Mouse (Mus musculus) forebrain, embryonic 12.5 days (tissue): Measurements from ENCODE around the gene Lemd2. TPM values are rescaled to one million over a fixed set of nuclear protein-coding genes. Genes with fewer than 3 reads are reported as not detected.

Experiments
- ATAC-seq: fragments of 200-750 bp; cut with Nextera tagmentation; 2 replicates; pipeline ENCODE4 v1.8.0; 2017; ENCODE audit warnings: moderate TSS enrichment; ENCODE audit not compliant: low FRiP score
- H3K27ac ChIP-seq: fragments of 300-500 bp; sonication (generic); 2 replicates; pipeline ENCODE4 v1.5.1; 2016; ENCODE audit warnings: mild to moderate bottlenecking
- H3K27me3 ChIP-seq: fragments of 300-500 bp; sonication (generic); 2 replicates; pipeline ENCODE4 v1.6.1; 2016; ENCODE audit warnings: mild to moderate bottlenecking
- H3K36me3 ChIP-seq: fragments of 300-500 bp; sonication (generic); replicated peaks from 2 replicates; pipeline ENCODE4 v1.6.1; 2016; ENCODE audit warnings: mild to moderate bottlenecking
- H3K4me1 ChIP-seq: fragments of 300-500 bp; sonication (generic); 2 replicates; pipeline ENCODE4 v1.6.1; 2016
- H3K4me2 ChIP-seq: fragments of 300-500 bp; sonication (generic); 2 replicates; pipeline ENCODE4 v1.6.1; 2016; ENCODE audit warnings: mild to moderate bottlenecking, moderate library complexity
- H3K4me3 ChIP-seq: fragments of 300-500 bp; sonication (generic); replicated peaks from 2 replicates; pipeline ENCODE4 v1.5.1; 2016; ENCODE audit warnings: mild to moderate bottlenecking
- H3K9ac ChIP-seq: fragments of 300-500 bp; sonication (generic); 2 replicates; pipeline ENCODE4 v1.6.1; 2016; ENCODE audit warnings: mild to moderate bottlenecking
- H3K9me3 ChIP-seq: fragments of 300-500 bp; sonication (generic); 2 replicates; pipeline ENCODE4 v1.6.1; 2016
- WGBS: fragments of 180-500 bp; shearing (Covaris S2); methylation state at CpG from one replicate; pipeline ENCODE4 v1.1.7; 2016; 5-methylcytosine and 5-hydroxymethylcytosine counted together
- polyA plus RNA-seq: library from polyadenylated mRNA; unstranded; fragments of >200 nt; fragmentation: Nextera tagmentation; extraction: Ambion mirVana; gene quantifications from 2 replicates; pipeline ENCODE4 v1.2.1, GENCODE M21; 2016

The Lemd2 gene
- 30.6 and 30.8 TPM in 2 replicates for polyA plus RNA-seq

GRCm38 (mm10) chr17:27204075-27204909, at the start of gene Lemd2:
TSS of gene Lemd2 (minus strand) at chr17:27204469.
- Histone ChIP-seq H3K36me3 (peaks cover 32% of the 10 kb centered on the region), H3K27me3 (0 out of 2 replicates have a peak, but pooled peaks cover 4% of the 10 kb centered on the region), H3K9ac (peak within 1 kb of the TSS; percentile 98), H3K4me3 (peak within 1 kb of the TSS; percentile 97), H3K27ac (peak within 1 kb of the TSS; percentile 97), H3K9me3 (no peaks in the 10 kb centered on the region), H3K4me2 (peak within 1 kb of the TSS; percentile 80), H3K4me1 (peaks cover 41% of the 10 kb centered on the region)
- WGBS, result 5% methylated on average over 86 of the region's 97 CpGs
- ATAC-seq, result peak; percentile 95

DNA sequence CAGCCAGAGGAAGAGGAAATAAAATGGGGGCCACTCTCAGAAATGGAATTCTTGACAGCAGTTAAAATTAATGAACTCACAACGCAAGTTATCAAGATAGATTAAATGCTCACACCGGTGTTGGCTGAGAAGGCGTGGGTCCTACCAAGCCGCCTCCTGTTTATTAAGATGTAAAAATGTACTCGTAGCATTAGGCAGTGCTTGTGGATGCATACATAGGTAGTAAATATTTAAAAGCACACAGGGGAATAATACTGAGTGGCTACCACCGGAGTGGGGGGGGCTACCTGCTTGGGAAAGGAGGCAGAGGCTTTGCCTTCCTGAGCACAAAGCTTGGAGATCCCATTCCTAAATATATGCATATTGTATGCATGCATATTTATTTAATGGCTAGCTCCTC, 46.9 kb upstream of the Lemd2 start:
- Histone ChIP-seq H3K9me3 (no peaks in the 10 kb centered on the region), H3K9ac (no peak overlapping the region), H3K27ac (no peak overlapping the region), H3K4me1 (peaks cover 8% of the 10 kb centered on the region), H3K36me3 (no peaks in the 10 kb centered on the region), H3K4me3 (no peak overlapping the region), H3K27me3 (no peaks in the 10 kb centered on the region), H3K4me2 (no peak overlapping the region)
- 86% methylated on average over 6 of the region's 6 CpGs for WGBS
- no peak for ATAC-seq

- no peak overlapping the region for H3K4me2 ChIP-seq
- H3K36me3 ChIP-seq, result no peaks in the 10 kb centered on the region
- no peak overlapping the region for H3K4me3 ChIP-seq
- no peak overlapping the region for H3K27ac ChIP-seq
- no peak overlapping the region for H3K9ac ChIP-seq
- H3K27me3 ChIP-seq, result no peaks in the 10 kb centered on the region
- 25% methylated on average over 4 of the region's 4 CpGs for WGBS
- no peak for ATAC-seq
- H3K4me1 ChIP-seq, result peaks cover 8% of the 10 kb centered on the region
- no peaks in the 10 kb centered on the region for H3K9me3 ChIP-seq
Observed at GRCm38 (mm10) chr17:27250461-27250860, 46.2 kb upstream of the Lemd2 start.

GRCm38 (mm10) chr17:27249073-27249472, 44.8 kb upstream of the Lemd2 start:
- H3K9ac ChIP-seq, result no peak overlapping the region
- H3K27me3 ChIP-seq, result no peaks in the 10 kb centered on the region
- no peak overlapping the region for H3K4me2 ChIP-seq
- 84% methylated on average over 3 of the region's 3 CpGs for WGBS
- H3K27ac ChIP-seq, result no peak overlapping the region
- no peak overlapping the region for H3K4me3 ChIP-seq
- ATAC-seq, result no peak
- H3K4me1 ChIP-seq, result peaks cover 8% of the 10 kb centered on the region
- no peaks in the 10 kb centered on the region for H3K36me3 ChIP-seq
- H3K9me3 ChIP-seq, result no peaks in the 10 kb centered on the region

GRCm38 (mm10) chr17:27247680-27248386, 43.6 kb upstream of the Lemd2 start:
- H3K4me1 ChIP-seq, result peaks cover 9% of the 10 kb centered on the region
- H3K4me3 ChIP-seq, result no peak overlapping the region
- ATAC-seq, result no peak
- H3K36me3 ChIP-seq, result no peaks in the 10 kb centered on the region
- H3K27ac ChIP-seq, result no peak overlapping the region
- H3K9ac ChIP-seq, result no peak overlapping the region
- H3K9me3 ChIP-seq, result no peaks in the 10 kb centered on the region
- WGBS, result 89% methylated on average over 6 of the region's 6 CpGs
- H3K4me2 ChIP-seq, result no peak overlapping the region
- H3K27me3 ChIP-seq, result 0 out of 2 replicates have a peak, but pooled peaks cover 5% of the 10 kb centered on the region

DNA sequence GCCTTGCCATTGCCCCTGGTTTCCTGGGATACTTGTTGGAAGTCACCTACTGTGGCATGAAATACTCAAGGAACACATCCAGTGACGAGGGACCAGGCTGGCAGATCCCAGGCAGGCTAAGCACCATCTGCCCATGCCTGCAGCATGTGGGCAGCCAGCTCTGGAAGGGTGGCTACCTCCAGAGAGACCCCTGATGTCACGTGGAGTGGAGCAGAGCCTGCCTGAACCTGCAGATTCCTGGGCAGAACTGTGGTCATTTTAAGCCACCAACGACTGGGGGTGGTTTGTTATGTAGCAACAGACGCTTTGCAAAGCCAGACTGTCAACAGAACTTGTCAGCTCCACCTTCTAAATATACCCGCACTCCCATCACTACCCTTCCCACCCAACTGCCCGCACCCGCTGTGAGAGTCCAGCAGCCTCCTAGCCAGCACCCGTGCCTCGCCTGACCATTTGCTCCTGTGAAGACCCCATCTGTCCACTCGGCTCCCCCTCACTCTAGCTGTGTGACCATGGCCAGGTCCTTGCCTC, 41.6 kb upstream of the Lemd2 start:
- ATAC-seq, result no peak
- Histone ChIP-seq H3K4me3 (no peak overlapping the region), H3K4me2 (no peak overlapping the region), H3K4me1 (peaks cover 25% of the 10 kb centered on the region), H3K27ac (no peak overlapping the region), H3K27me3 (0 out of 2 replicates have a peak, but pooled peaks cover 5% of the 10 kb centered on the region), H3K36me3 (no peaks in the 10 kb centered on the region), H3K9ac (no peak overlapping the region), H3K9me3 (no peaks in the 10 kb centered on the region)
- 81% methylated on average over 10 of the region's 10 CpGs for WGBS

- no peak for ATAC-seq
Observed at GRCm38 (mm10) chr17:27244912-27245311, 40.6 kb upstream of the Lemd2 start.

DNA sequence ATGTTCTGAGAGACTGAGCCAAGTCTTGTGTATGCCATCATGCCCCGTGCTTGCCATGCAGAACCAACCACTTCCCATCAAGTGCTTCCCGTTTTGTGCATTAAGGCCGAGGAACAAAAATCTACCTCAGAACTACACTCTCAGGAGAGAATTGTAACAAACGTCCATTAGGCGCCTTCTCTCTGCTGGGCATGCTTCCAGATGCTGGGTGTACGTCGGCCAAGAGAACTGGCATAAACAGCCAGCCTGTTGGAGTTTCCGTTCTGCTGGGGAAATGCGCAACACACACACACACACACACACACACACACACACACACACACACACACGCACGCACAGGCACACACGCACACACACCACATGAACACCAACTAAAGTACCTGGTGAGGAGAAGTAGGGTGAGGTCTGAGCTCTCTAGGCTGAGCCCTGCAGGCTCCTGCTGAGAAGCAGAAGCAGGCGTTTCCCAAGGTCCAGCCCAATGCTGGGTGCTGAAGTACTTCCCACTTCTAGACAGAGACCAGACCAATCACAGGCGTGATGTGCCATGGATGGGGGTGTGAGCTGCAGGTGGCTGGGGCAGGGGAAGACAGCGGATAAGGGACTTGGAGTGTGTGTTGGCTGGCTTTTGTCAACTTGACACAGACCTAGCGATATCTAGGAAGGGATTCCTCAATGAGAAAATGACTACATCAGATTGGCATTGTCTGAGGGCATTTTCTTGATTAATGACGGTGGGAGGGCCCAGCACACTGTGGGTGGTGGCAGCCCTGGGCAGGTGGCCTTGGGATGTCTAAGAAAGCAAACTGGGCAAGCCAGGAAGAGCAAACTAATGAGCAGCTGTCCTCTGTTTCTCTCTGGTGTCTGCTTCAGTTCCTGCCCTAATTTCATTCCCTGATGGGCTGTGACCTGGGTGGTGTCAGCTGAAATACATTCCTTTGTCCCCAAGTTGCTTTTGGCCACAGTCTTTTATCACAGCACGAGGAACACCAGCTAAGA, 38.2 kb upstream of the Lemd2 start:
- no peak overlapping the region for H3K4me2 ChIP-seq
- 61% methylated on average over 18 of the region's 18 CpGs for WGBS
- H3K9me3 ChIP-seq, result no peaks in the 10 kb centered on the region
- H3K36me3 ChIP-seq, result no peaks in the 10 kb centered on the region
- ATAC-seq, result no peak
- 0 out of 2 replicates have a peak, but pooled peaks cover 5% of the 10 kb centered on the region for H3K27me3 ChIP-seq
- H3K27ac ChIP-seq, result 0 out of 2 replicates have a peak overlapping the region, but pooled peaks have one; percentile 27
- peaks cover 35% of the 10 kb centered on the region for H3K4me1 ChIP-seq
- no peak overlapping the region for H3K9ac ChIP-seq
- H3K4me3 ChIP-seq, result no peak overlapping the region

More at GRCm38 (mm10) chr17:27244912-27245311, 40.6 kb upstream of the Lemd2 start:
- Histone ChIP-seq H3K36me3 (no peaks in the 10 kb centered on the region), H3K9me3 (no peaks in the 10 kb centered on the region), H3K27ac (no peak overlapping the region), H3K9ac (no peak overlapping the region), H3K4me2 (no peak overlapping the region), H3K4me3 (no peak overlapping the region), H3K27me3 (0 out of 2 replicates have a peak, but pooled peaks cover 5% of the 10 kb centered on the region), H3K4me1 (peaks cover 25% of the 10 kb centered on the region)
- WGBS, result 81% methylated on average over 4 of the region's 4 CpGs

DNA sequence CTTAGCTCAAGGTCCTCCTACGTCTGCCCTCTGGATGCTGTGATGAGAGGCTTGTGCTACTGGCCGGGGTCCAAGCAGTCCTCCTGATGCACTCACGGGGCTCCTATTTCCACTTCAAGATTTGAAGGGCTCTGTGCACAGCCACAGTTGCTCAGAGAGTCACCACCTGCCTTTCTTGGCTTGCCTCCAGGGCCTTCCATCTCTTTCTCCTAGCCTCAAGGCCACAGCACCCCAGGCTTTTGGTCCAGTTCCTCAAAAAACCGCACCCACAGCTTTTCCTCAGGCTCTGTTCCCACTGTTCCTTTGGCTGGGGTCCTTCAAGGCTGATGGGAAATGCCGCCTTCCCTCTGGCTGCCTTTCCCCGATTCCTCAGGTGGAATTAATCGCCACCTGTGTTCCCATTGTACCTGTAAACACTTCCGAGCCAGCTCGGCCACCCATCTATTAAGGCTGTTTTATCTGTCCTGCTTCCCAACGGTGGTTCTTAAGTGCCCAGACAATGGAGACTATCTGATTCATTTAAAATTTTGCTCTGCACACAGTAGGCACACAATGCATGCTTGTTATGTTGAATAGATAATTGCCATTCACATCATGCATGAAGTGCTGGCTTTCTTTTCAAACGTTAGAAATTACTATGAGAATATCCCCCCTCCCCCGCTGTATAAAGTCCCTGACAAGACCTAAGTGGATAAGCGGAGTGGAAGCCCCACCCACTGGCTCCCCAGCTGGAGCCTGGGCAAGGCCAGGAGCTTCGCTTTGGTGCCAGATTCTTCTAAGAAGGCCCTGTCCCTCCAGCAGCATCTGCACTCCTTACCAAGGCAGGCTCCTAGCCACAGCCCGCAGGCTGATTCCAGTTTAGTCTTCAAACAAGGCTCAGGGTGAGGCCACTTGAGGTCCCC, 36.5 kb upstream of the Lemd2 start:
- no peak overlapping the region for H3K4me3 ChIP-seq
- 0 out of 2 replicates have a peak, but pooled peaks cover 5% of the 10 kb centered on the region for H3K27me3 ChIP-seq
- 14% methylated on average over 15 of the region's 15 CpGs for WGBS
- peak; percentile 69; the same call in 1 of the 2 replicates for ATAC-seq
- peaks cover 35% of the 10 kb centered on the region for H3K4me1 ChIP-seq
- no peak overlapping the region for H3K9ac ChIP-seq
- no peaks in the 10 kb centered on the region for H3K36me3 ChIP-seq
- peak overlapping the region; percentile 82 for H3K27ac ChIP-seq
- H3K4me2 ChIP-seq, result 0 out of 2 replicates have a peak overlapping the region, but pooled peaks have one; percentile 4
- H3K9me3 ChIP-seq, result no peaks in the 10 kb centered on the region

DNA sequence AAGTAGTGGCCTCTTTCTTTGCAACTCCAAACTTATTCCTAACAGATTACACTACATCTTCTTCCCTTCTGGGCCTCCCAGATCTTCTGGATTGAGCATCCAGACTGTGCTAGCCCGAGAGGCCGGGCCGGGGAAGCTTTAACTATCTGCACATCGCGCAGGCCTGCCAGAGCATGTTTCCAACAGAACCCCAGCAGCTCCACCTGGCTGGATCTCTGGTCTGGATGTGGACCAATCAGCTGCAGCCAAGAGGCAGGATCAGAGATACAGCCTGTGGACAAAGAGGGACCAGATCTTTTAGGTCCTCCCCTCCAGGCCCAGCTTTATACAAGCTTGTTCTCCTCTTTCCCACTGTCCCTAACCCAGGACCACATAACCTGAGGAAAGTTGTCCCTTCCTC, 35.7 kb upstream of the Lemd2 start:
- WGBS, result 92% methylated on average over 5 of the region's 5 CpGs
- Histone ChIP-seq H3K9me3 (no peaks in the 10 kb centered on the region), H3K9ac (no peak overlapping the region), H3K4me2 (no peak overlapping the region), H3K36me3 (no peaks in the 10 kb centered on the region), H3K4me3 (no peak overlapping the region), H3K27ac (peak overlapping the region; percentile 82; the same call in 1 of the 2 replicates), H3K27me3 (0 out of 2 replicates have a peak, but pooled peaks cover 5% of the 10 kb centered on the region), H3K4me1 (peaks cover 35% of the 10 kb centered on the region)
- no peak for ATAC-seq
